Mouse (Mus musculus) MEL-GATA-1-ER (cell line): ENCODE measurements around the gene Krtap1-3.
"Not testable (repeated sequence)": the region's sequence is repeated elsewhere in the genome, so short reads cannot be mapped to it uniquely, and the experiment has no call there.

Experiments used
- DNase-seq: peaks from one replicate; pipeline ENCODE4 v3.0.0-alpha.2; 2012; ENCODE audit warnings: low read depth; ENCODE audit errors: extremely low read depth

Gene Krtap1-3

GRCm38 (mm10) chr11:99590981-99591380 lies at the start of gene Krtap1-3:
Gene Krtap1-3 (minus strand): TSS chr11:99591339.
- no peak for DNase-seq

GRCm38 (mm10) chr11:99640926-99641325 lies 49.8 kb upstream of the Krtap1-3 start:
- DNase-seq, result no peak

GRCm38 (mm10) chr11:99637086-99637485 lies 45.9 kb upstream of the Krtap1-3 start:
- DNase-seq, result no peak

- DNase-seq, result no peak
These were observed 43.6 kb upstream of the Krtap1-3 start, which contains the start of gene Krtap4-2 for GRCm38 (mm10) chr11:99634653-99635134. Gene Krtap4-2 (minus strand): TSS chr11:99635084.

GRCm38 (mm10) chr11:99633293-99633692 lies 42.2 kb upstream of the Krtap1-3 start:
- no peak for DNase-seq

GRCm38 (mm10) chr11:99630890-99631289 lies 39.8 kb upstream of the Krtap1-3 start:
- DNase-seq, result no peak

- DNase-seq, result no peak
These were observed 37.0 kb upstream of the Krtap1-3 start, which contains the start of gene Krtap4-1 for GRCm38 (mm10) chr11:99628138-99628537. Gene Krtap4-1 (minus strand): TSS chr11:99628238.

- DNase-seq, result no peak
These were observed 29.2 kb upstream of the Krtap1-3 start, which contains the start of gene Gm11562 for GRCm38 (mm10) chr11:99620335-99620734. Gene Gm11562 (minus strand): TSS chr11:99620435.

- no peak for DNase-seq
These were observed 23.7 kb upstream of the Krtap1-3 start, which contains the start of gene Krtap2-4 for GRCm38 (mm10) chr11:99614796-99615363. Gene Krtap2-4 (minus strand): TSS chr11:99614846.

GRCm38 (mm10) chr11:99610089-99610488 lies 18.9 kb upstream of the Krtap1-3 start, which contains the start of gene Gm11937:
Gene Gm11937 (minus strand): TSS chr11:99610189.
- not testable (repeated sequence) for DNase-seq

GRCm38 (mm10) chr11:99609126-99609525 lies 18.0 kb upstream of the Krtap1-3 start:
- DNase-seq, result no peak

- DNase-seq, result not testable (repeated sequence)
These were observed 12.1 kb upstream of the Krtap1-3 start, which contains the start of gene Gm11938 for GRCm38 (mm10) chr11:99603208-99603607. Gene Gm11938 (minus strand): TSS chr11:99603308.

- DNase-seq, result not testable (repeated sequence)
These were observed 6.6 kb upstream of the Krtap1-3 start, which contains the start of gene Krtap9-3 for GRCm38 (mm10) chr11:99597742-99598141. Gene Krtap9-3 (minus strand): TSS chr11:99598105.

- DNase-seq, result no peak
These were observed 6.0 kb downstream of the Krtap1-3 start for GRCm38 (mm10) chr11:99585096-99585495.

GRCm38 (mm10) chr11:99583245-99583704 lies 7.9 kb downstream of the Krtap1-3 start, which contains the start of gene Krtap1-4:
Gene Krtap1-4 (minus strand): TSS chr11:99583654.
- no peak for DNase-seq

- DNase-seq, result no peak
These were observed 9.6 kb downstream of the Krtap1-3 start for GRCm38 (mm10) chr11:99581564-99581963.

- DNase-seq, result no peak
These were observed 10.1 kb downstream of the Krtap1-3 start for GRCm38 (mm10) chr11:99581051-99581450.

GRCm38 (mm10) chr11:99580636-99581035 lies 10.5 kb downstream of the Krtap1-3 start, which contains the start of gene Krtap1-5:
Gene Krtap1-5 (minus strand): TSS chr11:99581016.
- DNase-seq, result no peak

- DNase-seq, result no peak
These were observed 17.0 kb downstream of the Krtap1-3 start for GRCm38 (mm10) chr11:99574106-99574505.

GRCm38 (mm10) chr11:99573164-99573563 lies 18.0 kb downstream of the Krtap1-3 start:
- no peak for DNase-seq

GRCm38 (mm10) chr11:99566530-99566929 lies 24.6 kb downstream of the Krtap1-3 start, which contains the start of gene Krtap3-1:
Gene Krtap3-1 (minus strand): TSS chr11:99566630.
- no peak for DNase-seq

- no peak for DNase-seq
These were observed 28.6 kb downstream of the Krtap1-3 start for GRCm38 (mm10) chr11:99562580-99562979.
